8 mouse cellular contexts compared by ENCODE assay signal in genomic region chr3:122728852-122729600, GRCm38 (mm10). TPM values are rescaled to one million over a fixed set of nuclear protein-coding genes. Genes with fewer than 3 reads are reported as not detected.
DNase-seq lines count a peak whose midpoint lies in the region; ATAC-seq and TF ChIP-seq lines count a peak whose summit lies in the region.

Pde5a (plus strand) TSS chr3:122728947.

- TF ChIP-seq POLR2A in bone marrow macrophage, adult 2 months (IDR thresholded peaks at IDR 0.05; ENCODE audit: borderline replicate concordance, low read depth, low read length), result no peak

- peaks cover 4% of the 10 kb centered on the region; the same call in 1 of the 2 replicates for H3K4me1 ChIP-seq in bone marrow macrophage, adult 2 months (ENCODE audit: control insufficient read depth, insufficient read depth, low read length)
- peaks cover 37% of the 10 kb centered on the region for H3K4me1 ChIP-seq in forebrain, embryonic 10.5 days
- H3K4me1 ChIP-seq in heart, embryonic 14.5 days (ENCODE audit: control insufficient read depth in 2 of 2, insufficient read depth in 2 of 2, low read length in 2 of 2), result no peaks in the 10 kb centered on the region
- peaks cover 7% of the 10 kb centered on the region; the same call in 1 of the 2 replicates for H3K4me1 ChIP-seq in kidney, embryonic 16.5 days (ENCODE audit: insufficient read depth, low read length)
- no peaks in the 10 kb centered on the region for H3K4me1 ChIP-seq in liver, embryonic 14.5 days (replicated peaks; ENCODE audit: control insufficient read depth in 2 of 2, insufficient read depth in 2 of 2, low read length in 1 of 2)

- WGBS in forebrain, embryonic 10.5 days, result under 1% methylated on average over 49 of the region's 49 CpGs
- under 1% methylated on average over 49 of the region's 49 CpGs for WGBS in heart, embryonic 14.5 days
- under 1% methylated on average over 44 of the region's 49 CpGs for WGBS in kidney, embryonic 16.5 days
- WGBS in liver, embryonic 14.5 days (ENCODE audit: insufficient replicate concordance), result under 1% methylated on average over 49 of the region's 49 CpGs

- H3K27me3 ChIP-seq in forebrain, embryonic 10.5 days (ENCODE audit: poor library complexity, severe bottlenecking), result peaks cover 9% of the 10 kb centered on the region
- no peaks in the 10 kb centered on the region for H3K27me3 ChIP-seq in heart, embryonic 14.5 days (ENCODE audit: control insufficient read depth, insufficient read depth, low read length)
- no peaks in the 10 kb centered on the region for H3K27me3 ChIP-seq in kidney, embryonic 16.5 days (ENCODE audit: insufficient read depth, low read length)
- H3K27me3 ChIP-seq in liver, embryonic 14.5 days (ENCODE audit: control insufficient read depth, insufficient read depth, low read length), result peaks cover 20% of the 10 kb centered on the region
- no peaks in the 10 kb centered on the region for H3K27me3 ChIP-seq in splenic B cell, adult 2 months (ENCODE audit: control insufficient read depth, insufficient read depth, low read length, poor library complexity, severe bottlenecking)

- H3K27ac ChIP-seq in bone marrow macrophage, adult 2 months (ENCODE audit: insufficient read depth, low read depth, low read length), result no peak within 1 kb of the TSS
- H3K27ac ChIP-seq in forebrain, embryonic 10.5 days, result peak within 1 kb of the TSS; percentile 96
- H3K27ac ChIP-seq in heart, embryonic 14.5 days (replicated peaks in 1 of 2; ENCODE audit: control insufficient read depth in 1 of 2, insufficient read depth in 1 of 2, low read depth in 2 of 2, low read length in 2 of 2), result peak within 1 kb of the TSS; percentile 40 to 83
- H3K27ac ChIP-seq in kidney, embryonic 16.5 days (ENCODE audit: low read length), result peak within 1 kb of the TSS; percentile 94
- no peak within 1 kb of the TSS for H3K27ac ChIP-seq in liver, embryonic 14.5 days

- H3K4me2 ChIP-seq in heart, embryonic 14.5 days (ENCODE audit: low read length), result peak within 1 kb of the TSS; percentile 90
- H3K4me2 ChIP-seq in kidney, embryonic 16.5 days (replicated peaks; ENCODE audit: low read depth, low read length), result peak within 1 kb of the TSS; percentile 85
- peak within 1 kb of the TSS; percentile 73 for H3K4me2 ChIP-seq in liver, embryonic 14.5 days (ENCODE audit: low read depth)

- peak; percentile 78 for DNase-seq in 416B (ENCODE audit: low read depth)
- peak; percentile 83 for DNase-seq in forebrain, embryonic 10.5 days (ENCODE audit: extremely low spot score, low spot score)
- no peak for DNase-seq in liver, embryonic 14.5 days (ENCODE audit: low read depth in 3 of 3, low spot score in 3 of 3)
- peak; percentile 44 to 63 for DNase-seq in natural killer cell, adult 2 months (ENCODE audit: low spot score in 2 of 2)
- DNase-seq in splenic B cell, adult 2 months (ENCODE audit: low read depth, low spot score), result peak; percentile 72

- H3K4me3 ChIP-seq in bone marrow macrophage, adult 2 months (ENCODE audit: insufficient read depth, low read length), result peak within 1 kb of the TSS; percentile 63
- H3K4me3 ChIP-seq in forebrain, embryonic 10.5 days, result peak within 1 kb of the TSS; percentile 81
- H3K4me3 ChIP-seq in heart, embryonic 14.5 days (ENCODE audit: control insufficient read depth in 1 of 2, insufficient read depth in 1 of 2, low read depth in 1 of 2, low read length in 2 of 2), result peak within 1 kb of the TSS; percentile 82 to 85
- H3K4me3 ChIP-seq in kidney, embryonic 16.5 days (ENCODE audit: low read length), result peak within 1 kb of the TSS; percentile 80
- H3K4me3 ChIP-seq in liver, embryonic 14.5 days (ENCODE audit: insufficient read depth in 1 of 2, low read depth in 2 of 2, low read length in 2 of 2), result peak within 1 kb of the TSS; percentile 52 to 58

- H3K36me3 ChIP-seq in forebrain, embryonic 10.5 days (replicated peaks), result no peaks in the 10 kb centered on the region
- H3K36me3 ChIP-seq in heart, embryonic 14.5 days (ENCODE audit: control insufficient read depth, insufficient read depth, low read length), result no peaks in the 10 kb centered on the region
- H3K36me3 ChIP-seq in kidney, embryonic 16.5 days (ENCODE audit: insufficient read depth, low read length), result no peaks in the 10 kb centered on the region
- no peaks in the 10 kb centered on the region for H3K36me3 ChIP-seq in liver, embryonic 14.5 days (replicated peaks; ENCODE audit: control insufficient read depth, insufficient read depth, low read depth)
- H3K36me3 ChIP-seq in splenic B cell, adult 2 months (ENCODE audit: control insufficient read depth, insufficient read depth, low read length, poor library complexity, severe bottlenecking), result no peaks in the 10 kb centered on the region

- peak within 1 kb of the TSS; percentile 86 for H3K9ac ChIP-seq in heart, embryonic 14.5 days (ENCODE audit: low read length)
- peak within 1 kb of the TSS; percentile 87 for H3K9ac ChIP-seq in kidney, embryonic 16.5 days (replicated peaks; ENCODE audit: low read length)
- peak within 1 kb of the TSS; percentile 37 for H3K9ac ChIP-seq in liver, embryonic 14.5 days (replicated peaks)

- peak; percentile 64 for ATAC-seq in heart, embryonic 14.5 days (ENCODE audit: insufficient number of reproducible peaks, insufficient read depth, low FRiP score, low read depth)
- ATAC-seq in kidney, embryonic 16.5 days (ENCODE audit: low FRiP score, low TSS enrichment), result peak; percentile 69
- ATAC-seq in liver, embryonic 14.5 days (ENCODE audit: insufficient read depth), result peak; percentile 55

- TF ChIP-seq CTCF in bone marrow macrophage, adult 2 months (IDR thresholded peaks at IDR 0.05; ENCODE audit: low read depth, low read length), result peak; percentile 33; the same call in 1 of the 2 replicates
- TF ChIP-seq CTCF in liver, embryonic 14.5 days (IDR thresholded peaks at IDR 0.05; ENCODE audit: low read depth), result peak; percentile 72

- no peak for TF ChIP-seq EP300 in liver, embryonic 14.5 days (IDR thresholded peaks at IDR 0.05; ENCODE audit: low read depth)

- H3K9me3 ChIP-seq in forebrain, embryonic 10.5 days, result no peaks in the 10 kb centered on the region
- no peaks in the 10 kb centered on the region for H3K9me3 ChIP-seq in heart, embryonic 14.5 days (ENCODE audit: control insufficient read depth, low read length)
- no peaks in the 10 kb centered on the region for H3K9me3 ChIP-seq in kidney, embryonic 16.5 days (ENCODE audit: low read length)
- no peaks in the 10 kb centered on the region for H3K9me3 ChIP-seq in liver, embryonic 14.5 days (ENCODE audit: control insufficient read depth, low read length)

RNA-seq across cellular contexts. Expression of gene Pde5a, which starts in this region (rescaled TPM):
- polyA plus RNA-seq in bone marrow macrophage, adult 2 months (2012; ENCODE audit: insufficient read depth, insufficient read length, missing spikeins), result 0.67 and 0.98 TPM in 2 replicates
- 3.0 and 3.7 TPM in 2 replicates for polyA plus RNA-seq in forebrain, embryonic 10.5 days (2016; fragmentation: Nextera tagmentation; extraction: Ambion mirVana)
- polyA plus RNA-seq in heart, embryonic 14.5 days (2014; fragmentation: Nextera tagmentation; extraction: Ambion mirVana), result 2.8 and 4.1 TPM in 2 replicates
- 3.5 TPM in 2 replicates for polyA plus RNA-seq in kidney, embryonic 16.5 days (2015; fragmentation: Nextera tagmentation; extraction: Ambion mirVana)
- 1.1 and 1.5 TPM in 2 replicates for polyA plus RNA-seq in liver, embryonic 14.5 days (2012; rRNA removed)
- 1.0 and 1.8 TPM in 2 replicates for polyA plus RNA-seq in liver, embryonic 14.5 days (2014; fragmentation: Nextera tagmentation; extraction: Ambion mirVana)

Comparison
In these comparisons a context has a peak if more than half of its experiments do, and no peak if none do; other contexts are left out.
1. DNase-seq: peak in 416B (single experiment), forebrain, embryonic 10.5 days (single experiment), natural killer cell, adult 2 months (2 of 2) and splenic B cell, adult 2 months (single experiment); none in liver, embryonic 14.5 days (0 of 3).
2. H3K27ac ChIP-seq: peak in forebrain, embryonic 10.5 days (single experiment), heart, embryonic 14.5 days (2 of 2) and kidney, embryonic 16.5 days (single experiment); none in bone marrow macrophage, adult 2 months (single experiment) and liver, embryonic 14.5 days (single experiment).
3. H3K9ac ChIP-seq: peak in every context shown above with its lines; median percentile 87 in kidney, embryonic 16.5 days; 86 in heart, embryonic 14.5 days; 37 in liver, embryonic 14.5 days.
4. Peak in every context shown above with its lines, with median percentiles within 50 percentile points of each other: H3K4me3 ChIP-seq, ATAC-seq and H3K4me2 ChIP-seq.